Mouse (Mus musculus) lung, adult 2 months (tissue): Measurements from ENCODE around the gene Hypk.

ENCODE experiments used
- CTCF ChIP-seq: fragments of 200-500 bp; IDR thresholded peaks from 2 replicates; pipeline ENCODE4 v1.5.1; 2011; ENCODE audit warnings: mild to moderate bottlenecking, low read length, control low read depth; ENCODE audit not compliant: insufficient read depth
- POLR2A ChIP-seq: fragments of 200-500 bp; IDR thresholded peaks from 2 replicates; pipeline ENCODE4 v1.6.1; 2011; ENCODE audit warnings: low read depth, mild to moderate bottlenecking, control low read depth, low read length, borderline replicate concordance; ENCODE audit errors: extremely low read depth

GRCm38 (mm10) chr2:121474180-121474535, 21.1 kb downstream of the Hypk start:
- TF ChIP-seq CTCF (no peak), POLR2A (no peak)
